Comparison of ENCODE assay signal across 32 mouse cellular contexts in genomic region chr14:34980756-34981155, GRCm38 (mm10).
DNase-seq lines count a peak whose midpoint lies in the region; ATAC-seq and TF ChIP-seq lines count a peak whose summit lies in the region.
"Had no signal": no experiment of that assay in that cellular context is flagged by ENCODE, and none has a peak within 500 bp of the region (broad histone marks: within the 10 kb centered on the region; RNA-seq: fewer than 3 reads in every experiment).

No protein-coding gene starts in this region.

- ATAC-seq in forebrain, postnatal 0 days: 0 out of 2 replicates have a peak, but pooled peaks have one; percentile 14
- ATAC-seq in midbrain, embryonic 13.5 days: 0 out of 2 replicates have a peak, but pooled peaks have one; percentile 21
- ATAC-seq: activated CD4-positive, CD25-positive, alpha-beta regulatory T cell, adult 4 months; forebrain, embryonic 16.5 days had no signal

- H3K4me2 ChIP-seq in forebrain, postnatal 0 days (ENCODE audit: low read depth): no peak overlapping the region
- H3K4me2 ChIP-seq in midbrain, embryonic 13.5 days (replicated peaks): no peak overlapping the region
- H3K4me2 ChIP-seq: embryonic facial prominence, embryonic 13.5 days; forebrain, embryonic 12.5 days; heart, embryonic 12.5 days; heart, embryonic 15.5 days; hindbrain, embryonic 15.5 days had no signal

- no peak overlapping the region for H3K27ac ChIP-seq in forebrain, postnatal 0 days (ENCODE audit: low read depth, low read length)
- H3K27ac ChIP-seq in forebrain, embryonic 10.5 days: no peak overlapping the region
- no peak overlapping the region for H3K27ac ChIP-seq in midbrain, embryonic 13.5 days
- H3K27ac ChIP-seq in midbrain, embryonic 10.5 days (replicated peaks): no peak overlapping the region
- H3K27ac ChIP-seq in ES-E14 (ENCODE audit: insufficient read depth, low read depth, low read length, poor library complexity, severe bottlenecking): no peak overlapping the region
- H3K27ac ChIP-seq: embryonic facial prominence, embryonic 10.5 days; embryonic facial prominence, embryonic 13.5 days; forebrain, embryonic 12.5 days; gastrocnemius, adult 2 months; heart, embryonic 15.5 days; hindbrain, embryonic 10.5 days; hindbrain, embryonic 15.5 days had no signal

- no peak for DNase-seq in forebrain, postnatal 0 days
- DNase-seq in forebrain, embryonic 10.5 days (ENCODE audit: extremely low spot score, low spot score): no peak
- DNase-seq in midbrain, embryonic 10.5 days (ENCODE audit: low spot score): no peak
- DNase-seq in ES-E14 (ENCODE audit: low read depth, low spot score) (peak; percentile 26), ZHBTc4 (ENCODE audit: low read depth, low spot score) (peak; percentile 56)
- DNase-seq in gastrocnemius, postnatal 36 days: no peak
- DNase-seq in layer of hippocampus, adult 18-20 months (ENCODE audit: low spot score in 2 of 2): no peak
- DNase-seq: adrenal gland, adult 8-10 months; adrenal gland, postnatal 36 days; B cell, adult 2 months; cerebellum, adult 11-12 months; cerebellum, adult 8-10 months; cerebellum, postnatal 36 days; embryo, embryonic 11 days; gastrocnemius, adult 2 months; gastrocnemius, postnatal 14 days; heart, adult 18-20 months; heart, postnatal 10 days; heart, postnatal 36 days; kidney, adult 11 months; kidney, adult 8-10 months had no signal

- intact Hi-C loops in gastrocnemius, postnatal 36 days (cut with DNase I): no loop called here

- no peaks in the 10 kb centered on the region for H3K9me3 ChIP-seq in forebrain, postnatal 0 days (ENCODE audit: low read length)
- H3K9me3 ChIP-seq in forebrain, embryonic 10.5 days: no peaks in the 10 kb centered on the region
- no peaks in the 10 kb centered on the region for H3K9me3 ChIP-seq in midbrain, embryonic 13.5 days
- H3K9me3 ChIP-seq in midbrain, embryonic 10.5 days (replicated peaks): no peaks in the 10 kb centered on the region
- H3K9me3 ChIP-seq in ES-E14 (ENCODE audit: control insufficient read depth, insufficient read depth, low read depth, low read length): no peaks in the 10 kb centered on the region
- H3K9me3 ChIP-seq: embryonic facial prominence, embryonic 10.5 days; embryonic facial prominence, embryonic 13.5 days; forebrain, embryonic 12.5 days; heart, embryonic 12.5 days; heart, embryonic 15.5 days; hindbrain, embryonic 10.5 days; hindbrain, embryonic 15.5 days had no signal

- WGBS in forebrain, postnatal 0 days: 13% methylated on average over 2 of the region's 2 CpGs
- WGBS in forebrain, embryonic 10.5 days: 15% methylated on average over 2 of the region's 2 CpGs
- 13% methylated on average over 2 of the region's 2 CpGs for WGBS in midbrain, embryonic 13.5 days
- 12% methylated on average over 2 of the region's 2 CpGs for WGBS in midbrain, embryonic 10.5 days

- no peaks in the 10 kb centered on the region for H3K36me3 ChIP-seq in forebrain, postnatal 0 days (ENCODE audit: insufficient read depth)
- H3K36me3 ChIP-seq in forebrain, embryonic 10.5 days (replicated peaks): no peaks in the 10 kb centered on the region
- no peaks in the 10 kb centered on the region for H3K36me3 ChIP-seq in midbrain, embryonic 13.5 days
- H3K36me3 ChIP-seq in midbrain, embryonic 10.5 days: no peaks in the 10 kb centered on the region
- H3K36me3 ChIP-seq in ES-E14 (ENCODE audit: control insufficient read depth, insufficient read depth, low read length, poor library complexity, severe bottlenecking): no peaks in the 10 kb centered on the region
- H3K36me3 ChIP-seq: embryonic facial prominence, embryonic 10.5 days; embryonic facial prominence, embryonic 13.5 days; forebrain, embryonic 12.5 days; heart, embryonic 12.5 days; heart, embryonic 15.5 days; hindbrain, embryonic 10.5 days; hindbrain, embryonic 15.5 days had no signal

- TF ChIP-seq CTCF in forebrain, postnatal 0 days (IDR thresholded peaks at IDR 0.05; ENCODE audit: low read depth): no peak

- H3K4me3 ChIP-seq in forebrain, postnatal 0 days (ENCODE audit: low read depth, low read length): no peak overlapping the region
- H3K4me3 ChIP-seq in forebrain, embryonic 10.5 days: no peak overlapping the region
- H3K4me3 ChIP-seq in midbrain, embryonic 13.5 days (replicated peaks): no peak overlapping the region
- no peak overlapping the region for H3K4me3 ChIP-seq in midbrain, embryonic 10.5 days
- H3K4me3 ChIP-seq in ES-E14 (ENCODE audit: insufficient read depth in 1 of 2, low read depth in 1 of 2, low read length in 2 of 2, poor library complexity in 1 of 2, severe bottlenecking in 1 of 2): no peak overlapping the region
- H3K4me3 ChIP-seq: embryonic facial prominence, embryonic 10.5 days; embryonic facial prominence, embryonic 13.5 days; forebrain, embryonic 12.5 days; gastrocnemius, adult 2 months; heart, embryonic 12.5 days; heart, embryonic 15.5 days; hindbrain, embryonic 10.5 days; hindbrain, embryonic 15.5 days had no signal

- H3K9ac ChIP-seq in forebrain, postnatal 0 days: no peak overlapping the region
- no peak overlapping the region for H3K9ac ChIP-seq in midbrain, embryonic 13.5 days (replicated peaks)
- H3K9ac ChIP-seq in ES-E14 (ENCODE audit: insufficient read depth, low read depth, low read length, poor library complexity, severe bottlenecking): no peak overlapping the region
- H3K9ac ChIP-seq: embryonic facial prominence, embryonic 13.5 days; forebrain, embryonic 12.5 days; heart, embryonic 12.5 days; heart, embryonic 15.5 days; hindbrain, embryonic 15.5 days had no signal

- in situ Hi-C loops in ES-E14 (cut with MboI; ENCODE audit: low sequenced_read_pairs in 2 of 2, unreplicated experiment in 2 of 2): no loop called here

- no peaks in the 10 kb centered on the region for H3K4me1 ChIP-seq in forebrain, postnatal 0 days (ENCODE audit: insufficient read depth)
- peaks cover 9% of the 10 kb centered on the region for H3K4me1 ChIP-seq in forebrain, embryonic 10.5 days
- H3K4me1 ChIP-seq in midbrain, embryonic 13.5 days (replicated peaks): peaks cover 6% of the 10 kb centered on the region; the same call in 1 of the 2 replicates
- H3K4me1 ChIP-seq in midbrain, embryonic 10.5 days: peaks cover 11% of the 10 kb centered on the region
- H3K4me1 ChIP-seq in ES-E14 (ENCODE audit: control insufficient read depth in 2 of 2, insufficient read depth in 2 of 2, low read length in 2 of 2, poor library complexity in 1 of 2): peaks cover 0 to 3% of the 10 kb centered on the region in 2 experiments; a peak in 3 of 4 replicates
- H3K4me1 ChIP-seq: embryonic facial prominence, embryonic 10.5 days; embryonic facial prominence, embryonic 13.5 days; heart, embryonic 12.5 days; heart, embryonic 15.5 days; hindbrain, embryonic 10.5 days; hindbrain, embryonic 15.5 days had no signal

- H3K27me3 ChIP-seq in forebrain, postnatal 0 days (ENCODE audit: insufficient read depth, low read length): no peaks in the 10 kb centered on the region
- H3K27me3 ChIP-seq in forebrain, embryonic 10.5 days (ENCODE audit: poor library complexity, severe bottlenecking): peaks cover 29% of the 10 kb centered on the region
- no peaks in the 10 kb centered on the region for H3K27me3 ChIP-seq in midbrain, embryonic 13.5 days
- H3K27me3 ChIP-seq in midbrain, embryonic 10.5 days (ENCODE audit: low read depth, poor library complexity, severe bottlenecking): no peaks in the 10 kb centered on the region
- H3K27me3 ChIP-seq: CH12.LX; embryonic facial prominence, embryonic 13.5 days; heart, embryonic 15.5 days; hindbrain, embryonic 15.5 days had no signal

TF ChIP-seq in ES-E14, 5 proteins besides CTCF, POLR2A, EP300 and RAD21:
- TF ChIP-seq ZC3H11A (IDR thresholded peaks at IDR 0.05; ENCODE audit: borderline replicate concordance, low read depth, low read length) (no peak), ZNF384 (IDR thresholded peaks at IDR 0.05; ENCODE audit: low read depth, low read length) (no peak), HCFC1 (IDR thresholded peaks at IDR 0.05; ENCODE audit: borderline replicate concordance, insufficient read depth, low read length) (no peak), MAFK (IDR thresholded peaks at IDR 0.05; ENCODE audit: insufficient read depth, low read depth, low read length) (no peak), CHD2 (IDR thresholded peaks at IDR 0.05; ENCODE audit: low read depth, low read length) (no peak)
TF ChIP-seq in ES-E14: peak in this region for 0.

Comparison
In these comparisons a context has a peak if more than half of its experiments do, and no peak if none do; other contexts are left out.
1. DNase-seq: peak in ES-E14 (single experiment) and ZHBTc4 (single experiment); none in forebrain, postnatal 0 days (single experiment), forebrain, embryonic 10.5 days (single experiment), midbrain, embryonic 10.5 days (single experiment), gastrocnemius, postnatal 36 days (0 of 2) and layer of hippocampus, adult 18-20 months (0 of 2).